Mouse (Mus musculus): Measurements from ENCODE around the gene Yaf2. TPM values are rescaled to one million over a fixed set of nuclear protein-coding genes. Genes with fewer than 3 reads are reported as not detected.
A peak's percentile ranks its signal among the peaks of the same experiment; 100 is the strongest.
"Not testable (repeated sequence)": the region's sequence is repeated elsewhere in the genome, so short reads cannot be mapped to it uniquely, and the experiment has no call there.

The Yaf2 gene
- 85.6 and 108 TPM in 2 replicates for polyA plus RNA-seq (2015; fragmentation: Nextera tagmentation; extraction: Ambion mirVana)

- H3K4me1 ChIP-seq (ENCODE audit: control insufficient read depth, insufficient read depth, low read depth, low read length), result peaks cover 10% of the 10 kb centered on the region
- 1% methylated on average over 56 of the region's 73 CpGs for WGBS
- peak within 1 kb of the TSS; percentile 97 for H3K4me3 ChIP-seq (ENCODE audit: low read length)
- peak; percentile 95 for ATAC-seq
- no peaks in the 10 kb centered on the region for H3K36me3 ChIP-seq (ENCODE audit: control insufficient read depth, insufficient read depth, low read length)
- peak within 1 kb of the TSS; percentile 95 for H3K9ac ChIP-seq (ENCODE audit: low read depth, low read length)
- peak within 1 kb of the TSS; percentile 93 for H3K4me2 ChIP-seq (ENCODE audit: low read length)
- H3K27me3 ChIP-seq (replicated peaks; ENCODE audit: control insufficient read depth, insufficient read depth, low read length), result no peaks in the 10 kb centered on the region
- H3K27ac ChIP-seq (ENCODE audit: low read depth, low read length), result peak within 1 kb of the TSS; percentile 96
- no peaks in the 10 kb centered on the region for H3K9me3 ChIP-seq (ENCODE audit: control insufficient read depth, low read length)
Observed at GRCm38 (mm10) chr15:93336925-93337761, at the start of gene Yaf2. Gene Yaf2, minus strand, starts transcription at chr15:93336935.

GRCm38 (mm10) chr15:93381337-93381736, 44.6 kb upstream of the Yaf2 start:
- Histone ChIP-seq H3K4me2 (ENCODE audit: low read length) (no peak overlapping the region), H3K9ac (ENCODE audit: low read depth, low read length) (no peak overlapping the region), H3K4me1 (ENCODE audit: control insufficient read depth, insufficient read depth, low read depth, low read length) (no peaks in the 10 kb centered on the region), H3K27me3 (replicated peaks; ENCODE audit: control insufficient read depth, insufficient read depth, low read length) (no peaks in the 10 kb centered on the region), H3K36me3 (ENCODE audit: control insufficient read depth, insufficient read depth, low read length) (peaks cover 1% of the 10 kb centered on the region; the same call in 1 of the 2 replicates), H3K9me3 (ENCODE audit: control insufficient read depth, low read length) (no peaks in the 10 kb centered on the region), H3K27ac (ENCODE audit: low read depth, low read length) (no peak overlapping the region), H3K4me3 (ENCODE audit: low read length) (no peak overlapping the region)
- WGBS, result 74% methylated on average over 5 of the region's 5 CpGs
- ATAC-seq, result no peak

- Histone ChIP-seq H3K9ac (ENCODE audit: low read depth, low read length) (no peak overlapping the region), H3K4me1 (ENCODE audit: control insufficient read depth, insufficient read depth, low read depth, low read length) (no peaks in the 10 kb centered on the region), H3K9me3 (ENCODE audit: control insufficient read depth, low read length) (no peaks in the 10 kb centered on the region), H3K4me2 (ENCODE audit: low read length) (no peak overlapping the region), H3K36me3 (ENCODE audit: control insufficient read depth, insufficient read depth, low read length) (no peaks in the 10 kb centered on the region), H3K27me3 (replicated peaks; ENCODE audit: control insufficient read depth, insufficient read depth, low read length) (no peaks in the 10 kb centered on the region), H3K27ac (ENCODE audit: low read depth, low read length) (no peak overlapping the region), H3K4me3 (ENCODE audit: low read length) (no peak overlapping the region)
- ATAC-seq, result no peak
- WGBS, result 85% methylated on average over 3 of the region's 3 CpGs
Observed at GRCm38 (mm10) chr15:93379177-93379576, 42.4 kb upstream of the Yaf2 start.

GRCm38 (mm10) chr15:93375696-93376095, 39.0 kb upstream of the Yaf2 start:
- 95% methylated on average over 5 of the region's 5 CpGs for WGBS
- Histone ChIP-seq H3K36me3 (ENCODE audit: control insufficient read depth, insufficient read depth, low read length) (no peaks in the 10 kb centered on the region), H3K27me3 (replicated peaks; ENCODE audit: control insufficient read depth, insufficient read depth, low read length) (no peaks in the 10 kb centered on the region), H3K4me1 (ENCODE audit: control insufficient read depth, insufficient read depth, low read depth, low read length) (no peaks in the 10 kb centered on the region), H3K27ac (ENCODE audit: low read depth, low read length) (no peak overlapping the region), H3K9ac (ENCODE audit: low read depth, low read length) (no peak overlapping the region), H3K4me2 (ENCODE audit: low read length) (no peak overlapping the region), H3K9me3 (ENCODE audit: control insufficient read depth, low read length) (no peaks in the 10 kb centered on the region), H3K4me3 (ENCODE audit: low read length) (no peak overlapping the region)
- no peak for ATAC-seq

GRCm38 (mm10) chr15:93372525-93373119, 35.9 kb upstream of the Yaf2 start:
- H3K4me2 ChIP-seq (ENCODE audit: low read length); H3K9ac ChIP-seq (ENCODE audit: low read depth, low read length); H3K4me1 ChIP-seq (ENCODE audit: control insufficient read depth, insufficient read depth, low read depth, low read length); H3K27ac ChIP-seq (ENCODE audit: low read depth, low read length); ATAC-seq; H3K4me3 ChIP-seq (ENCODE audit: low read length); H3K36me3 ChIP-seq (ENCODE audit: control insufficient read depth, insufficient read depth, low read length); H3K27me3 ChIP-seq (replicated peaks; ENCODE audit: control insufficient read depth, insufficient read depth, low read length); H3K9me3 ChIP-seq (ENCODE audit: control insufficient read depth, low read length): not testable (repeated sequence)

GRCm38 (mm10) chr15:93371838-93372237, 35.1 kb upstream of the Yaf2 start:
- no peak for ATAC-seq
- Histone ChIP-seq H3K4me2 (ENCODE audit: low read length) (no peak overlapping the region), H3K9me3 (ENCODE audit: control insufficient read depth, low read length) (no peaks in the 10 kb centered on the region), H3K27ac (ENCODE audit: low read depth, low read length) (no peak overlapping the region), H3K4me1 (ENCODE audit: control insufficient read depth, insufficient read depth, low read depth, low read length) (no peaks in the 10 kb centered on the region), H3K36me3 (ENCODE audit: control insufficient read depth, insufficient read depth, low read length) (no peaks in the 10 kb centered on the region), H3K27me3 (replicated peaks; ENCODE audit: control insufficient read depth, insufficient read depth, low read length) (no peaks in the 10 kb centered on the region), H3K9ac (ENCODE audit: low read depth, low read length) (no peak overlapping the region), H3K4me3 (ENCODE audit: low read length) (no peak overlapping the region)
- WGBS, result 91% methylated on average over 2 of the region's 2 CpGs

- no peak for ATAC-seq
- Histone ChIP-seq H3K4me2 (ENCODE audit: low read length) (no peak overlapping the region), H3K4me1 (ENCODE audit: control insufficient read depth, insufficient read depth, low read depth, low read length) (no peaks in the 10 kb centered on the region), H3K27me3 (replicated peaks; ENCODE audit: control insufficient read depth, insufficient read depth, low read length) (no peaks in the 10 kb centered on the region), H3K4me3 (ENCODE audit: low read length) (no peak overlapping the region), H3K9me3 (ENCODE audit: control insufficient read depth, low read length) (no peaks in the 10 kb centered on the region), H3K27ac (ENCODE audit: low read depth, low read length) (no peak overlapping the region), H3K36me3 (ENCODE audit: control insufficient read depth, insufficient read depth, low read length) (no peaks in the 10 kb centered on the region), H3K9ac (ENCODE audit: low read depth, low read length) (no peak overlapping the region)
- 70% methylated on average over 9 of the region's 9 CpGs for WGBS
Observed at GRCm38 (mm10) chr15:93368558-93368957, 31.8 kb upstream of the Yaf2 start.

- H3K36me3 ChIP-seq (ENCODE audit: control insufficient read depth, insufficient read depth, low read length), result no peaks in the 10 kb centered on the region
- ATAC-seq, result no peak
- H3K4me3 ChIP-seq (ENCODE audit: low read length), result no peak overlapping the region
- no peaks in the 10 kb centered on the region for H3K4me1 ChIP-seq (ENCODE audit: control insufficient read depth, insufficient read depth, low read depth, low read length)
- no peaks in the 10 kb centered on the region for H3K27me3 ChIP-seq (replicated peaks; ENCODE audit: control insufficient read depth, insufficient read depth, low read length)
- H3K27ac ChIP-seq (ENCODE audit: low read depth, low read length), result no peak overlapping the region
- no peaks in the 10 kb centered on the region for H3K9me3 ChIP-seq (ENCODE audit: control insufficient read depth, low read length)
- H3K9ac ChIP-seq (ENCODE audit: low read depth, low read length), result no peak overlapping the region
- WGBS, result 93% methylated on average over 6 of the region's 6 CpGs
- H3K4me2 ChIP-seq (ENCODE audit: low read length), result no peak overlapping the region
Observed at GRCm38 (mm10) chr15:93365561-93365960, 28.8 kb upstream of the Yaf2 start.

GRCm38 (mm10) chr15:93358346-93359095, 21.8 kb upstream of the Yaf2 start:
- no peak overlapping the region for H3K4me3 ChIP-seq (ENCODE audit: low read length)
- WGBS, result 94% methylated on average over 18 of the region's 19 CpGs
- no peak for ATAC-seq
- H3K36me3 ChIP-seq (ENCODE audit: control insufficient read depth, insufficient read depth, low read length), result no peaks in the 10 kb centered on the region
- 0 out of 2 replicates have a peak, but pooled peaks cover 2% of the 10 kb centered on the region for H3K9me3 ChIP-seq (ENCODE audit: control insufficient read depth, low read length)
- H3K27me3 ChIP-seq (replicated peaks; ENCODE audit: control insufficient read depth, insufficient read depth, low read length), result no peaks in the 10 kb centered on the region
- H3K9ac ChIP-seq (ENCODE audit: low read depth, low read length), result no peak overlapping the region
- H3K4me1 ChIP-seq (ENCODE audit: control insufficient read depth, insufficient read depth, low read depth, low read length), result no peaks in the 10 kb centered on the region
- H3K4me2 ChIP-seq (ENCODE audit: low read length), result no peak overlapping the region
- no peak overlapping the region for H3K27ac ChIP-seq (ENCODE audit: low read depth, low read length)
